Mouse (Mus musculus) right cerebral cortex, adult 2 months (tissue): ENCODE data around the gene Gipc3.

Experiments
- DNase-seq, 2 experiments: peaks; one replicate each; pipeline ENCODE4 v3.0.0; 2021 to 2022; ENCODE audit warnings: low spot score in 2 of 2

Gipc3 gene

DNA sequence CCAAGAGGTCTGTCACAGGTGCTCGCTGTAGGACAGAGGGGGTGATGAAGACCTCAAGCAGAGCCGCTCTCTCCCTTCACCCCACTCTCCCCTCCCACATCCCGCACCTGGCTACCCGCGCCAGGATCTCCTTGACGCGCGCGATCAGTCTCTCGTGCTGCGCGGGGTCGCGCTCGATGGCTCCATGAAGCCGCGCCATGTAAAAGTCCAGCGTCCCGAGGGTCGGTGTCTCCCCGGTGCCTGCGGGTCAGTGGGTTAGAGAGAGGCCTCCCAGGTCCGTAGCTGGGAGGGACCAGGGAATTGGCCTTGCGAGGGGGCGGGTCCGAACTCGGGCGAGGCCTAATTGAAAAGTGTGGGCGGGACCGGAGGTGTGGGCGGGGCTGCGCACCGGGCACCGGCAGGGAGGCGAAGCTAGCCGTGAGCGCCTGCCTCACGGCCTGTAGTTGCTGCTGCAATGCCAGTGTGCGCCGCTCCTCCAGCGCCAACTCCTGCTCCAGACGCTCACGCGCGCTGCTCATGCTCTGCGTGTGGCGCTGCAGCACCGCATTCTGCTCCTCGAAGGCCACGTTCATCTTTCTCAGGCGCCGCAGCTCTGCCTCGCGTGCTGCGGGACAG is 3.5 kb upstream of the Gipc3 start:
- peak; percentile 65 to 68 for DNase-seq

DNA sequence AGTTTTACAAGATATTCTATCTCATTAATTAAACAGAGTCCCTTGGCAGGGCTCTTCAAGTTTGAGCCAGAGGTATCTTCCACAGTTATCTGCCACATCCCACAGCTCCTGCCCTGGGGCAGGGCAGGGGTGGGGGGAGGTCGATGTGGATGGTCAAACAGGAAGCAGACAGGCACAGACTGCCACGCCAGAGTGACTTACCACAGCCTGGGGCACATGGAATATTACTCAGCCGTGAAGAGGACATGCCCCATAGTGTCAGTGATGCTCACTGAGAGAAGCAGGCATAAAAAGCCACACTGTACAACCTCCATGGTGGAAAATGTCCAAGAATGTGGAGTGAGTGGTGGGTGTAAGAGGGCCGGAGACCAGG is 2.1 kb upstream of the Gipc3 start:
- no peak for DNase-seq

DNA sequence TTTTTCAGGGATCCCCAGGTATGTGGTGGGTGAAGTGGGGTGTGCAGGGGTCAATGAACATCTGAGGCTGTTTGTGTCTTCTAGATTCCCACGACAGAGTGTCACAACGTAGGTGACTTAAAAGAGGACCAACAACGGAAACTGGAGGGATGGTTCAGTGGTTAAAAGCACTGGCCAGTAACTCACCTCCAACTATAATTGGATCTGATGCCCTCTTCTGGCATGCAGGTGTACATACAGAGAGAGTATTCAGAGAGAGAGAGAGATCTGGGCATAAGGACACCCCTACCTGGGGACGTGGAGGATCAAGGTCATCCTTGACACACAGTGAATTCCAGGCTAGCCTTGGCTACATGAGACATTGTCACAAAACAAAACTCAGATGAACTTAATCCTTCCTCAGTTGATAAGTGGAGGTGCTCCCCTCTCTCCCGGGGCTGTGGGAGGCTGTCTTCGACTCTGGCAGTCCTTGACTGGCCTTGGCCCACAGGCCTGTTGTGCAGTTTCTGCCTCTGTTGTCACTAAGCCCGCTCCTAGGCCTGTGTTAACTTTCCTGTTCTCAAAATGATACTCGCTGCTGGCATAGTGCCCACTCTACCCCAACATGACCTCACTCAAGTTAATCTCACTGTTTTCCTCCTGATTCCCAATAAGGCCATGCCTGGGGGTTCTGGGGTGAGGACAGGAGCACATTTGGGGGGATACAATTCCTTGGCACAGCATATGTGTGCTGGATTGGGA is 1.5 kb upstream of the Gipc3 start:
- no peak for DNase-seq

DNA sequence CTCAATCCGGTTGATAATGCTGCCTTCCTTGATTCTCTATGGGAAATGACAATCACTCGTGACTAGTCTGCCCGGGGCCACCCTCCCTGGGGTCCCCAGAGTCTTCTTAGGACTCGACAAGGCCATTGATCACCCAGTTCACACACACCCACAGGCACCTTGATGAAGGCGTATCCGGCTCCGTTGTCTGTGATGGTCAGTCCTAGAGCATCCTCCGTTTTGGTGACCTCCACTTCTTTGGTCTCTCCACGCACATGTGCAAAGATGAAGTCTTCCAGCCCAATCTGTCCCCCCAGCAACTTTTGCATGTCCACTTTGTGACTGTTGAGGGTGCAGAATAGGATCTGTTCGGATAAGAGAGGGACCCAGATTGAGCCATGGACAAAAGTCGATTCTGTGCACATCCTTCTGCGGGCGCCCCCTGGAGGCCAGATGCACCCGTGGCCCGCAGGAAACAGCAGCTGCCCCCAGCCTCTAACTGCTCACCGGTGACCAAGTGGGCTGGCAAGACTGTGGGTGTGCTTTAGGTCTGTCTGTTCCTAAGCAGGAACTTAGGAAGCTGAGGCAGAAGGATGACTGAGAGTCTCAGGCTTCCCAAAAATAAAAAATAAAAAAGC is 1.6 kb downstream of the Gipc3 start:
- peak; percentile 55 to 66 for DNase-seq

DNA sequence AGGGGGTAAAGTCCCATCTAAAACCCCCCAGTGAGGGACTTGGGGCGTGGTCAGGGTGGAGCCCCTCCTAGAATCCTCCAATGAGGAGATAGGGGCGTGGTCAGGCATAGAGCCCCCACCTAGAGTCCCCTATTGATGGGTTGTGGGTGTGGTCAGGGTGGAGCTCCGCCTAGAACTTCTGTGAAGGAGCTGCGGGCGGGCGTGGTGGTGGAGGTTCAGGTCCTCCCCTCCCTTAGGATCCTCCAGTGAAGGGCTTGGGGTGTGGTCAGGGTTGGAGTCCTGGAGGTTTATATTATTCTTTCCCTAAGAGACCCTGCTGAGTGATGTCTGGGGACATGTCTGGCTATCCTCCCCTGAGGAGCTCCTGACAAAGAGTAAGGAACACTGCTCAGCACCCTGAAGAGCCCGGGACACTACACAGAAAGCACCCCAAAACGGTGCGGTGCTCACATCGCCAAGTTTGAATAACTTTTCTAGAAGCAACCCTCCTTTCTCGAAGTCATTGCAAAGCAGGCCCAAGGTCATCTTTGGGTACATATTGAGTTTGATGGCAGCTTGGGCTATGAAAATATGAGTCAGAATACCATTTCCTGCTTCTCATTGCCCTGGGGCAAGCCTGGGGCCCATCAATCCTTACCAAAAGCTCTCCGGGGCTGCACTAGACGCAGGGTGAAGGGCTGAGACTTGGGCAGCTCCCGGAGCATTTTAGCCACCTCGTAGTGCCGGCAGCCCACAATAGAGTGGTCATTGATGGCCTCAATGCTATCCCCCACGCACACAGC is 2.3 kb downstream of the Gipc3 start:
- no peak for DNase-seq

DNA sequence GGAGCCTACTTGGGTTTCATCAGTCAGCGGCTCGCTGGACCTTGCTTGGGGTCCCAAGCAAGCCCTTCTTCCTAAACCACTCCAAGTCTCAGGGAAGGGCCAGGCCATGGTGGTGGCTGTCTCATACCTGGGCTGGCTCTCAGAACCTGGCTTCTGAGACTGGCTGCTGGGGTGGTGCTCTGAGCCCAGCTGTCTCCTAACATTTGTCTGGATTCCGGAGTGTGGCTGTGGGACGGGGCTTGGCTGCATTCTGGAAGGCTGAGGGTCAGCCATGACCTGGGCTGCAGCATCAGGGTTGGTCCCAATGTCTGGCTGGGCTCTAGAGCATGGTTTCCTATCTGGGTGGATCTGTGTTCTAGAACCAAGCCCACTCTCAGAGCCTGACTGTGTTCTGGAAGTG is 6.5 kb downstream of the Gipc3 start:
- DNase-seq, result no peak

DNA sequence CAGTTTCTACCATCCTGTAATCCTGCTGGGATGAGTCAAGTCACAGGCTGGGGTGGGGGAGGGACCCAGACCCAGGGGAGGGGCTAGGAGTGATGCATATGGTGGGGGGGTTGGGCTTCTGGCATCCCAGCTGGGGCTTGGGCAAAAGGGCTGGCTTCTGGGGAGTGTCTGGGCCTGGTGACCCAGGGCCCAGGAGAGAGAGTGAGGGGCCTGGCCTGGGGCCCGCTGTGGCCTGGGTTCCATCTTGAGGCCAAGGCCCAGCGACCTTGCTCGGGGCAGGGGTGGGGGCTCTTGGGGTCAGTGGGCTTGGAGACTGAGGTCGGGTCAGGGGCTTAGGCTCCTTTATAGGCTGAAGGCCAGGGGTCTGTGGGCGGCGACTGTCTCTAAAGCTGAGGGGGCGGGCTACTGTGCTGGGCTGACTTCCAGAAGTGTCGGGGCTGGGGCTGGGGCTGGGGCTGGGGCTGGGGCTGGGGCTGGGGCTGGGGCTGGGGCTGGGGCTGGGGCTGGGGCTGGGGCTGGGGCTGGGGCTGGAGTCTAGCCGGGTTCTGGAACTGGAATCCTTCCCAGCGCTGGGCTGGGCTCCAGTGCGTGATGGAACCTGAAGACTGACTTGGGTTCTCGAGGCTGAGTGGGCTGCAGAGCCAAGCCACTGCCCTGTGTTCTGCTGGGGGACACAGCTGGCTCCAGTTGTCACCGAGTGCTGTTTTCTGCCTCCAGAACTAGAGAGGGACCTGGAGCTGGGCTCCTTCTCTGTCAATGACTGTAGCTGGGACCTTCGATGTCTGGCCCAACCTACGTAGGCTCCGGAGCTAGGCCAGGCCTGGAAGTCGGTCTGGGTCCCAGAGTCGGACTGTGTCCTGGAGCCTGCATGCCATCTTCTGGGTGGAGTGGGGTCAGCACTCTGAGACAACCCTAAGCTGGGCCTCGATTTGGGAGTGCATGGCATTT is 7.4 kb downstream of the Gipc3 start:
- no peak for DNase-seq

DNA sequence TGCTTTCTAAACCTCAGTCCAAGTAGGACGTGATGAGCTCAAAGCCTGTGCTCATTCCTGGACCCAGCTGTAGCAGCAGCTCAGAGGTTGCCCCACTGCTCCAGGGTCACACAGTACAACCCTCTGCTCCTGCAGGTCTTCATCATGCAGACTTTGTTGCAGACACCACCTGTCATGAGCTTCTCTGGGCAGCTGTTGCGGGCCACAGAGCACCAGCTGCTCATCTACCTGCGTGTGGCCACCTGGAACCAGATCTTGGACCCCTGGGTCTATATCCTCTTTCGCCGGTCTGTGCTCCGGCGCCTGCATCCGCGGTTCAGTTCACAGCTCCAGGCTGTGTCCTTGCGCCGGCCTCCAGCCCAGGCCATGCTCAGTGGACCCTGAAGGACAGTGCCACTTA is 8.7 kb downstream of the Gipc3 start:
- DNase-seq, result no peak

DNA sequence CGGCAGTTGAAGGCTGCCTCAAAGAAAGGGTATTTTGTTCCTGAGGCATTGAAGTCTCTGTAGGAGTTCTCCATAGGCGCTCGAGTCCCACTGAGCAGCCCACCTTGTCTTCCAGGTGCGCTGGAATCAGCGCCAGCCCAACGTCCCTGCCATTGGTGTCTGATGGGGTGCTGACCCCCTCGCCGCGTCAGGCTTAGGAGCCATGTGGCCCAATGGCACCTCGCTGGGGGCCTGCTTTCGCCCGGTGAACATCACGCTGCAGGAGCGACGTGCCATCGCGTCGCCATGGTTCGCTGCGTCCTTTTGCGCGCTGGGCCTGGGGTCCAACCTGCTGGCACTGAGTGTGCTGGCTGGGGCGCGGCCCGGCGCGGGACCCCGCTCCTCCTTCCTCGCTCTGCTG is 10.8 kb downstream of the Gipc3 start:
- no peak for DNase-seq

DNA sequence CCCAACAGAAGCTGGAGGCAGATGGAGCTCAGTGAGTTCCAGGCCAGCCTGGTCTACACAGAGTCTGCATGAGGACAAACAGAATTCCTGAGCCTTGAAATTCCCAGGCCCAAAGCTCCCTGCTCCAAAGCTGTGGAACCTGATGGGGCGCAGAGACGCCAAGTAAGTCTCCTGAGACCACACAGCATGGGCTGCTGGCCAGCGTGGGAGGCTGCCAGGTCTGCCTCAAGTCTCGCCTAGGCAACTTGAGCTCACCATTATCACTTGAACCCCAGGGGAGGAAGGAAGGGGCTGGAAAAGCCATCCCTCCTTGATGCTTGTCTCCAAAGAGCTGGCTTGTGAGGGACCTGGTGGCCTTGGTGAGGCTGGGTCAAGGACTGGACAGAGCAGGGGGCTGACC is 13.1 kb downstream of the Gipc3 start:
- no peak for DNase-seq

DNA sequence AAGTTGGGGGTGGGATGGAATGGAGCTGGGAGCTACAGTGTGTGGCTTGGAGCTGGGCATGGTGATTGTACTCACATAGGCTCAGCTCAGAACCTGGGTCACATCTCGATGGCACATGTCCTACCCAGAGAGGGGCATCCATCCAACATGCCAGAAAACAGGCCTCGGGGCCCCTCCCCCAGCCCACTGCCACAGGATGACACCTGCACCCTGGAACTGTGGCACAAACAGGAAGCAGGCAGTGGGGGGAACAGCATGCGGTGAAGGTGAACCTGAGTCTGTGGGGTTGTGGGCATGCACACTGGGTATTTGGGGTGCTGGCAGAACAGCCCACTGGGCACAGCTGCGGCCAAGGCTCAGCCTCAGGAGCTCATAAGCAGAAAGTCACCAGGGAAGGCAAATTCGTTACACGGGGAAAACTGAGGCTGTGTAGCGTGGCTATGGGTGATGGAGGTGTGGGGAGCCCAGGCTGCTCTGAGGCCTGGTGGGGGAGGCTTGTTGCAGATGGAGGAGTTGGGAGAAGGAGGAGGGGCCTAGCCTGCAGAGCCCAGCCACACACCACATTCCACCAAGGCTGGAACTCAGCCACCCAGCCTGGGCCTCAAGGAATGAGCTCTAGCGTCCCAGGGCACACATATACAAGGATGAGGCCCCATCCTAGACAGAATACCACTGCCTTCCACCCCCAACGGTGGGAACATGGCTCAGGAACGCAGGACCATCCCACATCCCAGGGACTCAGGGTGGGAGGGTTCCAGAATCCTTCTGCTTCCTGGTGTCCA is 13.7 kb downstream of the Gipc3 start:
- no peak for DNase-seq

DNA sequence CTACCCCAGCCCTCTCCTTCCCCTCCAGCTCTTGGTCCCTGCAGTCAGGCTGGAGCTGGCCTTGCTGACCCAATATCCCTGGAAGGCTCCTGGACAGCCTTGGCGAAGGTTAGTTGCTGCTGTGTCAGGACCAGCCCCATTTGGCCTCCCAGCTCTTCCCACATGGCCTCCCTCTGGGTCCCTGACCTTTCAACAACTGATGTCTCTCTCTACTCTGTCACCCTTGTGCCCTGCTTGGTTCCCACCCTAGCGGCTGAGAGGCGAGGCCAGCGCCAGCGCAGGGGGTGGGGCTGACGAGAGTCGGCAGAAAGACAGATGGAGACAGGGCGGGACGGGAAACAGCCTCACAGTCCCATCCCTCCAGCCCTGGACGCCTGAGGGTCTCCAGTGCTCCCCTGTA is 14.7 kb downstream of the Gipc3 start, which contains the start of gene Tbxa2r:
TSS of gene Tbxa2r (plus strand) at position 346 of the 400 bp plus-strand sequence.
- no peak for DNase-seq

DNA sequence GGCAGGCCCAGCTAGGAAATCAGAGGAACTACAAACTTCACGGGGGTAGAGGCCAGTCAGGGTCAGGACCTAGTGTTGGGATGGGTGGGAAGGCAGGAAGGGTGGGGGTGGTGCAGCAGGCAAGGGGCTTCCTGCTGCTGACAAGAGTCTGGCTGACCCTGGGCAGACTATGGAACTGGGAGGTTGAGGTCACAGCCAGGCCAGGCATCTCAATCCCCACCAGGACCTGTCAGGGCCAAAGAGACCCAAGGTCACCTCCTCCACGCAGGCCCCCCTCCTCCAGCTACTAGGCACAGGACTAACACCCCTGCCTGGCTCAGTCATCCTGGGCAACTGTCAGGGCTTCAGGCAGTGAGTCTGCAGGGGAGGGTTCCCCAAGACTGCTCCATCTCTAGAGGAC is 15.1 kb downstream of the Gipc3 start:
- DNase-seq, result no peak

DNA sequence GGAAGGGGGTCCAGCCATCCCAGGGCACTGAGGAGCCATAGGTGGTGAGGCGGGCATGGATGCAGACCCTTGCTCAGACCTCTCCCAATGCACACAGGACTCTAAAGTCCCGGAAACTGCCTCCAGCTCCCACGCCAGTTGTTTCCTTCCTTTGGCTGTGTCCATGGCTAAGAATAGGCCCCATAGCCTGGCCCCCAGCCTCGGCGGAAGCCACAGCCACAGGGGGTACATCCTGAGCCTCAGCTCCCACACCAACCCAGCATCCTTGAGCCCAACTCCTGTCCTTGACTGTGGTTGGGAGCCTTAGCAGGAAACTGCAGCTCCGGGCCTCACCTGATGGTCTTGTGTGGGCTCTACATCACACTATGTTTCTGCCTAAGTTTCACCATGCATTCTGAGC is 16.2 kb downstream of the Gipc3 start:
- no peak for DNase-seq

DNA sequence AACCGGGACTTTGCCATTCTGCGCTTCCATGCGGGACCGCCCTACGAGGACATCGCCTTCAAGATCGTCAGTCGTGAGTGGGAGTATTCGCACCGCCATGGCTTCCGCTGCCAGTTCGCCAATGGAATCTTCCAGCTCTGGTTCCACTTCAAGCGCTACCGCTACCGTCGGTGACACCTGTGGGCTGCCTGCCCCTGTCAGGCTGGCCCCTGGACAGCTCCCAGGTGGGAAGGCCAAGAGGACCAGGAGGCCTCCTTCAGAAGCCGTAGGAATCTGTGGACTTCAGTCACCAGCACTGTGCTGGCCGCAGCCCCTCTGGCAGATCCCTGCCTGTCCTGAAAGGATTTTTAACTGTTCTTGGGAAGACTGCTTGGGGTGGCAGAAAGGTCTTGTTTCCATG is 17.3 kb downstream of the Gipc3 start:
- DNase-seq, result no peak

DNA sequence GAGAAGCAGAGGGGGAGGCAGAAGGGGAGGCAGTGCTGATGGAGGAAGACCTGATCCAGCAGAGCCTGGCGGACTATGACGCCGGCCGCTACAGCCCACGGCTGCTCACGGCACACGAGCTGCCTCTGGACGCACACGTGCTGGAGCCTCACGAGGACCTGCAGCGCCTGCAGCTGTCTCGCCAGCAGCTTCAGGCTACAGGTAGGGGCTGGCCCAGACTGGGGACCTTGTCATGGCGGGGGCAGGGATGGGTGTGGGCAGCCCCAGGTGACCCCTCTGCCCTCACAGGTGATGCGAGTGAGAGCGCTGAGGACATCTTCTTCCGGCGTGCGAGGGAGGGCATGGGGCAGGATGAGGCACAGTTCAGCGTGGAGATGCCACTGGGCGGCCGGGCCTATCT is 17.9 kb downstream of the Gipc3 start:
- no peak for DNase-seq

DNA sequence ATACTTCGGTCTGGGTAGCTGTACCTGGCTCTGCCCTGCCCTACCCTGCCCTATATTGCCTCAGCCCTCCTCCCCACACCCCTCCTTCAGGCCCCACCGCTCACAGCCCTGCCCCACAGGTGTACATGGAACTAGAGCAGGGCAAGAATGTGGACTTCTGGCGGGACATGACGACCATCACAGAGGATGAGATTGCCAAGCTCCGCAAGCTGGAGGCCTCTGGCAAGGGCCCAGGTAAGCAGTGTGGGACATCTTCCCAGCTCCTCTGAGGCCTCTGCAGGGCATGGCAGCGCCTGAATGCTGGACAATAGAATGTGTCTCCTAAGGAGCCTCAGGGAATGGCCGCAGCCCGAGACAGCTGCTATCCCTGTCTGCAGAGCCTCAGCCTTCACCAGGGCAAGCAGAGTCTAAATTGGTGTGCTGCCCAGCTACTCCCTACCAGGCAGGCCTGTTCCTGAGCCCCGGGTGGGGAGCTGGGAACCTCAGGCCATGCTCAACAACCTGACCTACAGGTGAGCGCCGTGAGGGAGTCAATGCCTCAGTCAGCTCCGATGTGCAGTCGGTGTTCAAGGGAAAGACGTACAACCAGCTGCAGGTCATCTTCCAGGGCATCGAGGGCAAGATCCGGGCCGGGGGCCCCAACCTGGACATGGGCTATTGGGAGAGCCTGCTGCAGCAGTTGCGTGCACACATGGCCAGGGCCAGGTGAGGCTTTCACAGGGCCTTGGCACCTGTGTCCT is 19.1 kb downstream of the Gipc3 start:
- no peak for DNase-seq

DNA sequence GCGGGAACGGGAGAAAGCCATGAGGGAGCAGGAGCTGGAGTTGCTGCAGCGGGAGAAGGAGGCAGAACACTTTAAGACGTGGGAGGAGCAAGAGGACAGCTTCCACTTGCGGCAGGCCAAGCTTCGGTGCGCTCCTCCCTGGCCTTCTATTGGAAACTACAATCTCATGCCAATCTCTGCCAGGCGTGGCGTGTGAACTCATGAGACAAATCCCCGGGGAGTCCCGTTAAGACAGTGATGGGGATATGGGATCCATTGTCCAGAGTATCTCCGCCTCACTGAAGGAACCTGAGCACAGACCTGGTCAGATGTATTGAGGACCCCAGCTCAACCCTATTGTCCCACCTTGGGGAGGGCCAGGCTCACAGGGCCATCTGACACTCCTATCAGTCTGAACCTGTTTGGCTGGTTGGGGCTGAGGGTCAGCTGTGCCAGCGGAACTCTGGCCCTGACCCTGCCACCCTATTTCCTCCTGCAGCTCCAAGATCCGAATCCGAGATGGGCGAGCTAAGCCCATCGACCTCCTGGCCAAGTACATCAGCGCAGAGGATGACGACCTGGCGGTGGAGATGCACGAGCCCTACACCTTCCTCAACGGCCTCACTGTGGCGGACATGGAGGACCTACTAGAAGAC is 19.8 kb downstream of the Gipc3 start:
- no peak for DNase-seq

DNA sequence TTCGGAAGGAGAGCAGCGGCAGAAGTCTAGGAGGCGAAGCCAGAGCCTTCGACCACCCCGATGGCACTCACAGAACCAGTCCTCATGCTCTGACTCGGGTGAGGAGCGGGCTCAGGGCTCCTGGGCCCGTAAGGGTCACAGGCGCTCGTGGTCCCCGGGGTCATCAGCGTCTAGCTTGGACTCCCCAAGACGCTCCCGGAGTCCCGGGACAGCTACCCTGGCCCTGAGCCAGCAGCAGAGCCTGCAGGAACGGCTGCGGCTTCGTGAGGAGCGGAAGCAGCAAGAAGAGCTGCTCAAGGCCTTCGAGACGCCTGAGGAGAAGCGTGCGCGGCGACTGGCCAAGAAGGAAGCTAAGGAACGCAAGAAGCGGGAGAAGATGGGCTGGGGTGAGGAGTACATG is 20.6 kb downstream of the Gipc3 start:
- DNase-seq, result no peak
